Mouse (Mus musculus) liver, embryonic 13.5 days (tissue): ENCODE measurements around the gene Gm17617. TPM values are rescaled to one million over a fixed set of nuclear protein-coding genes. Genes with fewer than 3 reads are reported as not detected.

Experiments
- ATAC-seq: fragments of 200-750 bp; cut with Nextera tagmentation; 2 replicates; pipeline ENCODE4 v1.8.0; 2017; ENCODE audit warnings: low read depth, mild to moderate bottlenecking, moderate number of reproducible peaks, moderate library complexity
- DNase-seq: peaks from one replicate; pipeline ENCODE4 v3.0.0; 2022
- H3K27ac ChIP-seq: fragments of 300-500 bp; sonication (generic); 2 replicates; pipeline ENCODE4 v1.5.1; 2015; ENCODE audit warnings: moderate library complexity, mild to moderate bottlenecking, inconsistent platforms
- H3K27me3 ChIP-seq: fragments of 300-500 bp; sonication (generic); 2 replicates; pipeline ENCODE4 v1.6.1; 2015; ENCODE audit warnings: mild to moderate bottlenecking, inconsistent platforms
- H3K36me3 ChIP-seq: fragments of 300-500 bp; sonication (generic); 2 replicates; pipeline ENCODE4 v1.6.1; 2015; ENCODE audit warnings: mild to moderate bottlenecking, inconsistent platforms
- H3K4me1 ChIP-seq: fragments of 300-500 bp; sonication (generic); replicated peaks from 2 replicates; pipeline ENCODE4 v1.6.1; 2015; ENCODE audit warnings: inconsistent platforms
- H3K4me2 ChIP-seq: fragments of 300-500 bp; sonication (generic); 2 replicates; pipeline ENCODE4 v1.6.1; 2015; ENCODE audit warnings: inconsistent platforms, mild to moderate bottlenecking, moderate library complexity
- H3K4me3 ChIP-seq: fragments of 300-500 bp; sonication (generic); replicated peaks from 2 replicates; pipeline ENCODE4 v1.5.1; 2015; ENCODE audit warnings: mild to moderate bottlenecking, inconsistent platforms
- H3K9ac ChIP-seq: fragments of 300-500 bp; sonication (generic); 2 replicates; pipeline ENCODE4 v1.6.1; 2015; ENCODE audit warnings: mild to moderate bottlenecking, inconsistent platforms
- H3K9me3 ChIP-seq: fragments of 300-500 bp; sonication (generic); replicated peaks from 2 replicates; pipeline ENCODE4 v1.6.1; 2016; ENCODE audit warnings: inconsistent platforms
- WGBS: fragments of 180-500 bp; shearing (Covaris S2); methylation state at CpG from one replicate; pipeline ENCODE4 v1.1.7; 2015; ENCODE audit not compliant: insufficient replicate concordance; 5-methylcytosine and 5-hydroxymethylcytosine counted together
- polyA plus RNA-seq: library from polyadenylated mRNA; unstranded; fragments of >200 nt; fragmentation: Nextera tagmentation; extraction: Ambion mirVana; gene quantifications from 2 replicates; pipeline ENCODE4 v1.2.1, GENCODE M21; 2015

Gene Gm17617
- polyA plus RNA-seq, 1 experiment from 2014 or later = not detected

- WGBS = 88% methylated on average over 5 of the region's 5 CpGs
- Histone ChIP-seq H3K4me3 (no peak overlapping the region), H3K27me3 (peaks cover 4% of the 10 kb centered on the region; the same call in 1 of the 2 replicates), H3K9me3 (no peaks in the 10 kb centered on the region), H3K4me2 (no peak overlapping the region), H3K36me3 (no peaks in the 10 kb centered on the region), H3K27ac (no peak overlapping the region), H3K9ac (no peak overlapping the region), H3K4me1 (peaks cover 12% of the 10 kb centered on the region)
- ATAC-seq (no peak), DNase-seq (no peak)
Measured at GRCm38 (mm10) chr13:55168255-55168654, 34.9 kb upstream of the Gm17617 start.

- Histone ChIP-seq H3K9ac (no peak overlapping the region), H3K27me3 (peaks cover 4% of the 10 kb centered on the region; the same call in 1 of the 2 replicates), H3K27ac (no peak overlapping the region), H3K36me3 (no peaks in the 10 kb centered on the region), H3K4me3 (no peak overlapping the region), H3K9me3 (no peaks in the 10 kb centered on the region), H3K4me1 (peaks cover 12% of the 10 kb centered on the region), H3K4me2 (no peak overlapping the region)
- DNase-seq = no peak
- WGBS = 75% methylated on average over 11 of the region's 11 CpGs
- ATAC-seq = no peak
Measured at GRCm38 (mm10) chr13:55167798-55168197, 34.5 kb upstream of the Gm17617 start.

GRCm38 (mm10) chr13:55166806-55167725 lies 33.7 kb upstream of the Gm17617 start:
- Histone ChIP-seq H3K27me3 (no peaks in the 10 kb centered on the region), H3K4me2 (no peak overlapping the region), H3K27ac (no peak overlapping the region), H3K9ac (no peak overlapping the region), H3K9me3 (no peaks in the 10 kb centered on the region), H3K4me1 (peaks cover 7% of the 10 kb centered on the region), H3K36me3 (no peaks in the 10 kb centered on the region), H3K4me3 (no peak overlapping the region)
- DNase-seq = no peak
- no peak for ATAC-seq
- WGBS = 70% methylated on average over 32 of the region's 32 CpGs

- no peaks in the 10 kb centered on the region for H3K36me3 ChIP-seq
- WGBS = 80% methylated on average over 16 of the region's 16 CpGs
- no peak overlapping the region for H3K4me3 ChIP-seq
- H3K4me1 ChIP-seq = no peaks in the 10 kb centered on the region
- ATAC-seq (no peak), DNase-seq (no peak)
- H3K27ac ChIP-seq = no peak overlapping the region
- H3K9me3 ChIP-seq = no peaks in the 10 kb centered on the region
- no peaks in the 10 kb centered on the region for H3K27me3 ChIP-seq
- H3K4me2 ChIP-seq = no peak overlapping the region
- no peak overlapping the region for H3K9ac ChIP-seq
Measured at GRCm38 (mm10) chr13:55165831-55166339, 32.5 kb upstream of the Gm17617 start.

GRCm38 (mm10) chr13:55163553-55163952 lies 30.2 kb upstream of the Gm17617 start:
- no peak for ATAC-seq

GRCm38 (mm10) chr13:55162365-55162764 lies 29.0 kb upstream of the Gm17617 start:
- Histone ChIP-seq H3K27ac (no peak overlapping the region), H3K4me3 (no peak overlapping the region), H3K36me3 (0 out of 2 replicates have a peak, but pooled peaks cover 3% of the 10 kb centered on the region), H3K27me3 (no peaks in the 10 kb centered on the region), H3K4me2 (no peak overlapping the region), H3K9ac (no peak overlapping the region), H3K9me3 (no peaks in the 10 kb centered on the region), H3K4me1 (no peaks in the 10 kb centered on the region)
- 56% methylated on average over 7 of the region's 7 CpGs for WGBS
- DNase-seq (no peak), ATAC-seq (no peak)

More at GRCm38 (mm10) chr13:55163553-55163952, 30.2 kb upstream of the Gm17617 start:
- no peaks in the 10 kb centered on the region for H3K27me3 ChIP-seq
- 0 out of 2 replicates have a peak, but pooled peaks cover 3% of the 10 kb centered on the region for H3K36me3 ChIP-seq
- no peak overlapping the region for H3K27ac ChIP-seq
- H3K4me2 ChIP-seq = no peak overlapping the region
- H3K4me3 ChIP-seq = no peak overlapping the region
- H3K9ac ChIP-seq = no peak overlapping the region
- no peaks in the 10 kb centered on the region for H3K4me1 ChIP-seq
- H3K9me3 ChIP-seq = no peaks in the 10 kb centered on the region
- 60% methylated on average over 5 of the region's 5 CpGs for WGBS
- no peak for DNase-seq

- DNase-seq (no peak), ATAC-seq (no peak)
- Histone ChIP-seq H3K27ac (no peak overlapping the region), H3K4me3 (peak overlapping the region; percentile 53), H3K36me3 (peaks cover 2% of the 10 kb centered on the region; the same call in 1 of the 2 replicates), H3K4me2 (peak overlapping the region; percentile 50), H3K4me1 (peaks cover 7% of the 10 kb centered on the region), H3K27me3 (peaks cover 65% of the 10 kb centered on the region), H3K9me3 (no peaks in the 10 kb centered on the region), H3K9ac (no peak overlapping the region)
- 71% methylated on average over 5 of the region's 5 CpGs for WGBS
Measured at GRCm38 (mm10) chr13:55153951-55154350, 20.6 kb upstream of the Gm17617 start.

- WGBS = 1% methylated on average over 52 of the region's 68 CpGs
Measured at GRCm38 (mm10) chr13:55152621-55153415, 19.5 kb upstream of the Gm17617 start, which contains the start of gene Fgfr4. Gene Fgfr4, plus strand, starts transcription at chr13:55152640.

GRCm38 (mm10) chr13:55140271-55140670 lies 6.9 kb upstream of the Gm17617 start:
- no peaks in the 10 kb centered on the region for H3K27me3 ChIP-seq
- DNase-seq (no peak), ATAC-seq (no peak)
- H3K36me3 ChIP-seq = no peaks in the 10 kb centered on the region
- no peaks in the 10 kb centered on the region for H3K9me3 ChIP-seq
- no peak overlapping the region for H3K27ac ChIP-seq
- 61% methylated on average over 2 of the region's 2 CpGs for WGBS
- no peak overlapping the region for H3K4me3 ChIP-seq
- peaks cover 5% of the 10 kb centered on the region for H3K4me1 ChIP-seq
- no peak overlapping the region for H3K4me2 ChIP-seq
- no peak overlapping the region for H3K9ac ChIP-seq

More at GRCm38 (mm10) chr13:55152621-55153415, 19.5 kb upstream of the Gm17617 start, which contains the start of gene Fgfr4:
- H3K36me3 ChIP-seq = peaks cover 2% of the 10 kb centered on the region; the same call in 1 of the 2 replicates
- peak within 1 kb of the TSS; percentile 53 for H3K4me3 ChIP-seq
- DNase-seq (peak; percentile 15), ATAC-seq (peak; percentile 81)
- peaks cover 7% of the 10 kb centered on the region for H3K4me1 ChIP-seq
- H3K9ac ChIP-seq = peak within 1 kb of the TSS; percentile 33; the same call in 1 of the 2 replicates
- peak within 1 kb of the TSS; percentile 67 for H3K27ac ChIP-seq
- H3K27me3 ChIP-seq = peaks cover 67% of the 10 kb centered on the region
- H3K4me2 ChIP-seq = peak within 1 kb of the TSS; percentile 50
- no peaks in the 10 kb centered on the region for H3K9me3 ChIP-seq

DNA sequence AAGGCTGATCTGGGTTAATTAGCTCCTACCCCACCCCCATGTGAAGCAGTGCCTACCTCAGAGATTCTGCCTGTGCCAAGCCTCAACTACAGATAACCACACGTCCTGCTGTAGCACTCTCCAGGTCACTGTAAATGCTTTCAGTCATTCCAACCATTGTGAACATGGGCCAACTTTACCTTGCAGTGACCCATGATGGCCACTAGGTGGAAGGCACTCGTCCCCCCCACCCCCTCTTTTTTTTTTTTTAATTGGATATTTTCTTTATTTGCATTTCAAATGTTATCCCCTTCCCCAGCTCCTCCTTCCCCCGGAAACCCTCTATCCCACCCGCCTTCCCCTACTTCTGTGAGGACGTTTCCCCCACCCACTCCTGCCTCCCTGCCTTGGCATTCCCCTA lies 2.0 kb upstream of the Gm17617 start:
- peak; percentile 70 for ATAC-seq

DNA sequence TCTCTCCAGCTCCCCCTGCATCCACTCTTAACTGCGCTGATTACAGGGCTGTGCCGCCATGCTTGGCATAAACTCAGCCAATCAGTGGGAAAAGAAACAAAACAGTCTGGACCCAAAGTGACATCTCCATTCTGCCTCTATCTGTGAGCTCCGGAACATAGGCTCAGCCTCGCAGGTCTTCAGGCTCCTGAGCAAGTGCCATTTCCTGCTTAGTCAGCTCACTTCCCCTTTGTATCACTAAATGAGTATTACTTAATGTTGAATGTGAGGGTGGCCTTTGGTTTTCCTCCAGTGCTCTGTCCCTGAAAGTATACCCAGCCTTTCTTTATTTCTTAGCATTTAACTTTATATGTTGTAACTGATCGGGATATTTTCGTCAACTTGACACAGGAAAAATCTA lies 8.4 kb downstream of the Gm17617 start:
- no peaks in the 10 kb centered on the region for H3K4me1 ChIP-seq
- ATAC-seq = no peak
- no peak for DNase-seq
- no peak overlapping the region for H3K27ac ChIP-seq
- no peak overlapping the region for H3K9ac ChIP-seq
- no peaks in the 10 kb centered on the region for H3K9me3 ChIP-seq
- no peak overlapping the region for H3K4me3 ChIP-seq
- 75% methylated on average over 6 of the region's 6 CpGs for WGBS
- H3K36me3 ChIP-seq = peaks cover 72% of the 10 kb centered on the region
- H3K4me2 ChIP-seq = no peak overlapping the region
- no peaks in the 10 kb centered on the region for H3K27me3 ChIP-seq

More for the DNA sequence above, 2.0 kb upstream of the Gm17617 start:
- H3K27ac ChIP-seq = no peak overlapping the region
- H3K9ac ChIP-seq = no peak overlapping the region
- 3% methylated on average over 5 of the region's 5 CpGs for WGBS
- H3K4me2 ChIP-seq = no peak overlapping the region
- H3K27me3 ChIP-seq = no peaks in the 10 kb centered on the region
- H3K4me1 ChIP-seq = peaks cover 11% of the 10 kb centered on the region
- H3K4me3 ChIP-seq = no peak overlapping the region
- H3K9me3 ChIP-seq = no peaks in the 10 kb centered on the region
- peak; percentile 3 for DNase-seq
- H3K36me3 ChIP-seq = peaks cover 33% of the 10 kb centered on the region
